Mouse (Mus musculus) thymus, postnatal 10 days (tissue): ENCODE data around the gene Ppm1b.

Source experiments
- DNase-seq, 2 experiments: peaks; one replicate each; pipeline ENCODE4 v3.0.0; 2021; ENCODE audit warnings: low spot score in 2 of 2

Ppm1b gene

DNA sequence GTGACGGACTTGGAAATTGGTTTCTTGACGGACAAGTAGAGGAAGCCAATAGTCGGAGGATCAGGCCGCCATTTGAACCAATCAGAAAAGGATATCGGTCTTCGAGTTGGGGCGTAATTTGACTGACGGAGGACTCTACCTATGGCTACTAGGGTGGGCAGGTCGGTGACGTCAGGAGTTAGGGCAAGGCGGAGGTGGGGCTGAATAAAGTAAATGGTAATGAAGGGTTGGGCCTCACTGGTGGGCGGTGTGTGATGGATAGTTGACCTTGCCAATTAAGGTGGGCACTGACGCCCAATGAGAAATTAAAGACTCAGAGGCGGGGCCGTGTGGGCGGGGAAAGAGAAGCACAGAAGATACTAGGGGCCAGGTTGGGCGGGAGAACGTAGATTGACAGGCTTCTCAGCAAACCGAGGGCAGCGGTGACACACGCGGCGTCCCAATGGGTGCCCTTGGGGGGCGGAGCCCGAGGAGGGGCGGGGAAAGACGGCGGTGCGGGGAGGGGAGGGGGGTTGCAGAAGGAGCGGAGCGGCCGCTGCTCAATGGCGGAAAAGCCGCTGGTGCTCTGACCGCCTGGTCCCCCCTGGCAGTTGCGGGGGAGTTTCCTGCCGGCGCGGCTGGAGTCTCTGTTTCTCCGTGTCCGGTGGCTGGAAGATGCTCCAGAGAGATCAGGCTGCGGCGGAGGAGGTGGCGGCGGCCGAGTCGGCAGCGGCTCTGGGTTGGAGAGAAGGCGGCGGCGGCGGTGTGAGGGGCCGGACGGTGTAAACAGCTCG is 1.1 kb downstream of the Ppm1b start:
- peak; percentile 99 to 100 for DNase-seq

- peak in 1 of 2 experiments; percentile 25 for DNase-seq
Observed at GRCm38 (mm10) chr17:84958411-84958911, 1.9 kb downstream of the Ppm1b start.

- DNase-seq: no peak
Observed at GRCm38 (mm10) chr17:84958986-84959664, 2.6 kb downstream of the Ppm1b start.

GRCm38 (mm10) chr17:84959665-84960020 is 3.1 kb downstream of the Ppm1b start:
- no peak for DNase-seq

DNA sequence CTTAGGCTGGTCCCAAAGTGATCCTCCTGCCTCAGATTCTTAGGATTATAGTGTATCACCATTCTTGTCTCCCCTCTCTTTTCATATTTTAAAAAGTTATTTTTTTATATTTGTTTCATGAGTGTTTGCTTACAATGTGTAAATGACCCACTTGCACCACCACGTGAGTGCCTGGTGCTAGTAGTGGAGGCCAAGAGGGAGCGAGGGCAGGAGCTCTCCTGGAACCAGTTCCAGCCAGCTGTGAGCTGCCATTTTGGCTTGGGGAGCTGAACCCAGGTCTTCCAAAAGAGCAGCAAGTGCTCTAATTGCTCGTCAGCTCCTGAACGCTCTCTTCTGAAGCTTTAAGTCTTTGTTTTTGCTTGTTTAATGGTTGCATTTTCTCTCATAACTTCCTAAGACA is 3.6 kb downstream of the Ppm1b start:
- DNase-seq: no peak

DNA sequence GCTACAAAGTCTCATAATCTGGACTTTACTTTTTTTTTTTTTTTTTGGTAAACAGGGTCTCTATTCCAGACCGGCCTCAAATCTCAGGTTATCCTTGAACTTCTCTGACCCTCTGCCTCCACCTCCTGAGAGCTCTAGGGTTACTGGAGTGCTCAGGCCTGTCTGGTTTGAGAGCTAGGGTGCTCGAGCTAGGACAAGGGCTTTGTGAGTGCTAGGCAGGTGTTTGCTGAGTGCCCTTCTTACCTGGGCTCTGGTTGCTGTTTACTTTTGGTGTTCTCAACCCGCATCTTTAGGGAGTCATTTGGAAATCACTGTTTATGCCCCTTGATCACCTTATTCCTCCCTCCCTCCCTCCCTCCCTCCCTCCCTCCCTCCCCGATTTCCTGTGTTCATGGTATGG is 5.5 kb downstream of the Ppm1b start:
- DNase-seq: no peak

GRCm38 (mm10) chr17:84963651-84964050 is 7.1 kb downstream of the Ppm1b start:
- no peak for DNase-seq

DNA sequence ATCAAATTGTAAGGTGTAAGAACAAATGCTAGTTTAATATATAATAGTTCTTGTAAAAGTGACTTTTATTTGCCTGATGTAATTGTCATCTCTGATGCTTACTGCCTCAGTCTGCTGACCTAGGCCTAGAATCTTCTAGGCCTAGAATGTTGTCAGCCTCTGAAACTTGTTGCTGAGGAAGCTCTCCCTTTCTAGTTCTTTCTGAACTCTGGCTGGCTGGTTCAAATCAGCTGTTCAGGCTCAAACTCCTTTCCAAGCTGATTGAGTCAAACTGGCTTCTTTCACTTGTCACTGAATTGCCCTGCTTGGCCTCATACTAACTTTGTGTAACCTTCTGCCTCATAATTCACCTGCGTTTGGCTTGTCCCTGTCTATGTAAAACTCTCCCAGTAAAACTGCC is 9.7 kb downstream of the Ppm1b start:
- no peak for DNase-seq

DNA sequence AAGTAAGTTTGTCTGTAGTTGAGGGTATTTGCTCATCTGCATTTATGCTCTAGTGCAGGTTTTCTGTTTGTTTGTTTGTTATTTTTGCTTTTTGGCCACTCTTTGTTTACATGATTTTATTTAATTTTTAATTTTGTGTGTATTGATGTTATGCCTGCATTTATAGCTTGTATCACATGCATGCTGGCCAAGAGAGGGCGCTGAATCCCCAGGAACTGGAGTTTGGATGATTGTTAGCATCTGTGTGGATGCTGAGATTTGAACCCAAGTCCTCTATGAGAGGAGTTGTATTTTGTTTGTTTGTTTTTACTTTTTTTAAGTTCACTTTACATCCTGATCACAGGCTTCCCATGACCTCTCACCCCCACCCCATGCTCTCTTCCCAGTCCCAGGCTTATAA is 10.5 kb downstream of the Ppm1b start:
- DNase-seq: no peak

- no peak for DNase-seq
Observed at GRCm38 (mm10) chr17:84969916-84970315, 13.4 kb downstream of the Ppm1b start.

GRCm38 (mm10) chr17:84981721-84982120 is 25.2 kb downstream of the Ppm1b start:
- DNase-seq: no peak

DNA sequence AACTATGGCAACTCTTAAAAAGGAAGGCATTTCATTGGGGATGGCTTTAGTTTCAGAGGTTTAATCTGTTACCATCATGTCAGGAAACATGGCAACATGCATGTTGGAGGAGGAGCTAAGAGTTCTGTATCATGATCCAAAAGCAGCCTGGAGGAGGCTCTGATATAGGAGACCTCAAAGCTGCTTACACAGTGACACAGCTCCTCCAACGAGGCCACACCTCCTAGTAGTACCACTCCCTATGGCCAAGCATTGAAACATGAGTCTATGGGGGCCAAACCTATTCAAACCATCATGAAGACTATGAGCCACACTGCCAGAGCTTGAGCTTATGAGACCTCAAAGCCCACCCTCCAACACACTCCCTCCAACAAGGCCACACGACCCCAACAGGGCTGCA is 26.2 kb downstream of the Ppm1b start:
- no peak for DNase-seq

DNA sequence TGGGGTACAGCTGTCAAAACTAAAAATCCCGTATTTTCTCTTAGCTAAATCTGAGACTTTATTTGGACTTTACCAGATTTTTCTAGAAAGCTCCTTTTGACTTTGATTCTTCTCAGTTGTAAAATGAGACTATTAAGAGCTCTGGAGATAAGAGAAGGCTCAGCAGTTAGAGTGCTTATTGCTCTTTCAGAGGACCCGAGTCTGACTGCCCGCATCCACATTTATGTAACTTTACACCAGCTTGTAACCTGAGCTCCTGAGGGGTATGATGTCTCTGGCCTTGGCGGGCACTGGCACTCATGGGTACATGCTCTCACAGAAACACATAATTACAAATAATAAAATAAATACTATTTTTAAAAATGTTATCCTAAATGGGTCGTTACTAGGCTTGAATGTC is 29.8 kb downstream of the Ppm1b start:
- no peak for DNase-seq

DNA sequence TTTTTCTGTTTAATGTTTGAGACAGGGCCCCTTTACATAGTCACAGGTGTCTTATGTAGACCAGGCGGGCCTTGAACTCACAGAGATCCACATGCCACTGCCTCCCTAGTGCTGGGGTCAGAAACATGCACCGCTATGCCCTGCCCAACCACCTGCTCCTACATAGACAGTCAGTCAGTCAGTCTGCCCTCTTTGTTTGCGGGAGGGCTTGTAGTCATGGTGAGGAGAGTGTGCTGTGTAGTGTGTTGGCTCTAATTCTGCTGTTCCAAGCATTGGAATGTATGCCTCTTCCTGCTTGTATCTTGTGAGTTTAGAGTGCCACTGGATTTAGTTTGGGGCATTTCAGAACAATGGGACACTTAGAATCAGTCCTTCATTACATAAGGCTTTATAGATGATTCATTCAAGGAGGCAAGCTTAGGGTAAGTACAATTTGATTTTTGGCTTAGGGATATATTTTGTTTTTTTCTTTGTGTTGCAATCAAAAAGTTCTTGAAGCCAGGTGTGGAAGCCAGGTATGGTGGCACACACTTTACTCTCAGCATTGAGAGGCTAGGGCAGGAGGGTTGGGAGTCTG is 31.4 kb downstream of the Ppm1b start:
- DNase-seq: no peak

DNA sequence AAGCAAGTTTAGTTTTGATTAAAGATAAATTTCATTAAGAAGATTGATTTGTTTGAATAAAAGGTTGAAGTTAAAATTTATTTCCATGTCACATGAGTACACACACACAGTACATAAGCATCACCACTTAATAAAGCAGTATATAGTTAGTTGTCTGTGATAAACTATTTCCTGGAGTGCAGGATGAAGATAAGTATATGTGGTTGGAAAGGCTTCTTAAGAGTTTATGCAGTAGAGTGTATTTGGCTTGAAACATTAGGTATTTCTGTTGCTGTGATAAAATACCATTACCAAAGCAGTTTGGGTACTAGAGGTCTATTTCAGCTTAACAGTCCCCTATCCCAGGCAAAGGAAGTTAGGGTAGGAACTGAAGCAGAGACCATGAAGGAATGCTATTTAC is 32.0 kb downstream of the Ppm1b start:
- DNase-seq: no peak

- no peak for DNase-seq
Observed at GRCm38 (mm10) chr17:84995844-84996243, 39.3 kb downstream of the Ppm1b start.

DNA sequence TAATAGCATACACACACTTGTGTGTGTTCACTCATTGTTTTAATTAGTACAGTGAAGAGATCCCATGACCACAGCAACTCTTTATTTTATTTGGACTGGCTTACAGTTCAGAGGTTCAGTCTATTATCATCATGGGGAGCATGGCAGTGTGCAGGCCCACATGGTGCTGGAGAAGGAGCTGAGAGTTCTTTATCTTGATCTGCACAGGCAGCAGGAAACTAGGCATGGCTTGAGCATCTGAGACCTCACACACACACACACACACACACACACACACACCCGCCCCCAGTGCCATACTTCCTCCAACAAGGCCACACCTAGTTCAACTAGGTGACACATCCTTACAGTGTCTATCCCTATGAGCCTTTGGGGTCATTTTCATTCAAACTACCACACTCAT is 41.1 kb downstream of the Ppm1b start:
- DNase-seq: no peak

DNA sequence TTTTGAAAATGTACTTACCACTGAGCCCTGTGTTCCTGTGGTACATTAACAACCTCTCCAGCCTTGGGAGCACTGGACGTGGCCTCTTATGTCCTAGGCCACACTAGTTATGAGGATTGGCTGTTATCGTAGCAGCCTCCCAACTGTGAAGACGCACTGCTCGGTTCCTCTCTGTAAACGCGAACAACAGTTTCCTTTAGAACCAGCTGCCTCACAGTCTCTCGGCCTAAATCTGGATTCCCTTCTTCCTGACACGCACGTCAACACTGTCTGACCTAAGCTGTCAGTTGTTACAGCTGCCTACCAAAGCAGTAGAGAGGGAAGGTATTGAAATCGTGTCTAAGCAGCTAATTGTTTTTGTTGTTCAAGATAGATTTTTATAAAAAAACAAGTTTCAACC is 43.1 kb downstream of the Ppm1b start:
- no peak for DNase-seq

DNA sequence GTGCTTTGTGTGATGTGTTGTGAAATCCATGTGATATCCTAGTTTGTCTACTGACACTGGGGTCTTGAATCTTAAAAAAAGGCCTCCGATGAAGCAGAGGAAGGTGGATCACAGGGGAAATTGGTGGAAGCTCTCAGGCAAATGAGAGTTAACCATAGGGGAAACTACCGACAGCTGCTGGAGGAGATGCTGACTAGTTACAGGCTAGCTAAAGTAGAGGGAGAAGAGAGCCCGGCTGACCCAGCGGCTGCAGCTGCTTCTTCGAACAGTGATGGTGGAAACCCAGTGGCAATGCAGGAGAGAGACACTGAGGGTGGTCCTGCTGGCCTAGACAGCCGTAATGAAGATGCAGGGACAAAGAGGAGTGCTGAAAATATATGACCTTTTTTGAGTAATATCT is 56.9 kb downstream of the Ppm1b start:
- no peak for DNase-seq

DNA sequence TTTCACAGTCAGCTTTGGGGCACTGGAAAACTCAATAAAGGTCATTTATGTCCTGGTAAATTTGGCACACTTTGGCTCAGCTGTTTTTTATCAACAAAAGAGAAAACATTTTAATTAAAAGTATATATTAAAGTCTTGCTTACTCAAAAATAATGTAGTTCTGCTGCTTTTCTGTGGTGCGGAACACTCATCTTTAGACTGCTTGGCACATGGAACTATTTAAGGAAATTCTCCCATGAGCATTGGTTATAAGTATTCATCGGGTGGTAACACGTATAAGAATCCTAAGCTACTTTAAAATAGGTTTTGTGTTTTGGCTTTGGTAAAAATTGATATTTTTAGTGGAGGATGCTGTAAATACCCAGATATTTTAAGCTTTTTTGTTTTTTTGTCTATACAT is 58.1 kb downstream of the Ppm1b start:
- no peak for DNase-seq

DNA sequence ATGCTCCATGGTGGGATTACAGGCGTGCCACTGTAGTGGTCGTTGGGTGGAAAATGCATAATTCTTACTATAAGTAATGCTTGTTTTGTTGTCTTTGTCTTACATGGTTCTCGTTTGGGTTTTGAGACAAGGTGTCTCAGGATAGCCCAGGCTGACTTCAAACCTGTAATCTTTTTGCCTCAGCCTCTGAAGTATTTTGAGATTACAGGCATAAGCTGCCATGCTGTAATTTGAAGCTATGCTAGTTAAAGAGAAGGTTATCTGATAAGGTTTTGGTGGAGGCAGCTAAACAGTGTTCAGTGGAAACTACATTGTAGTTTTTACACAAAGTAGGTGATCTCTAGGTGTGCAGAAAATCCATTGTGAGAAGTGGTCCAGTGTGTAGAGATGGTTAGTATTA is 61.8 kb downstream of the Ppm1b start:
- DNase-seq: no peak

- DNase-seq: no peak
Observed at GRCm38 (mm10) chr17:85018794-85019193, 62.3 kb downstream of the Ppm1b start.

GRCm38 (mm10) chr17:85020343-85020742 is 63.8 kb downstream of the Ppm1b start:
- DNase-seq: no peak
